Mouse (Mus musculus): ENCODE data around the gene Xrcc1. TPM values are rescaled to one million over a fixed set of nuclear protein-coding genes. Genes with fewer than 3 reads are reported as not detected.
A peak's percentile ranks its signal among the peaks of the same experiment; 100 is the strongest.
"Not testable (repeated sequence)": the region's sequence is repeated elsewhere in the genome, so short reads cannot be mapped to it uniquely, and the experiment has no call there.

Gene Xrcc1
- total and polyA plus RNA-seq, 3 experiments, result 81.7 to 148 (median 136) TPM

DNA sequence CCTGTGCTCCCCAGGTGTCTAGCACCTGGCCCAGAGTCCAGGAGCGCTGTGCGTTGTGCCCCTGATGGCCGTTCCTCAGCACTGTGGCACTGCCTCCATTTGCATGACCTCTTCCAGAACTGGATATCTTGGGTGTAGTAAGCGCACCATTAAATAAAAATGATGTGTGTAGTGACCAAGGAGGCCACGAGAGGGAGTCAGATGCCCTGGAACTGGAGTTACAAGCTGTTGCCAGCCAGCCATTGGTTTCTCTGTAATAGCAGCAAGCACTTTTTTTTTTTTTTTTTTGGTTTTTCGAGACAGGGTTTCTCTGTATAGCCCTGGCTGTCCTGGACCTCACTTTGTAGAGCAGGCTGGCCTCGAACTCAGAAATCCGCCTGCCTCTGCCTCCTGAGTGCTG is 29.8 kb upstream of the Xrcc1 start:
- H3K79me2 ChIP-seq (replicated peaks; ENCODE audit: control insufficient read depth, extremely low read depth, insufficient read depth, poor library complexity, severe bottlenecking); H3K4me1 ChIP-seq (ENCODE audit: control insufficient read depth in 1 of 2, insufficient read depth in 2 of 2); H3K4me3 ChIP-seq (replicated peaks in 1 of 3; ENCODE audit: low read depth in 2 of 3, low read length in 2 of 3, poor library complexity in 1 of 3); H3K4me2 ChIP-seq (ENCODE audit: insufficient read depth, low read depth, poor library complexity, severe bottlenecking); H3K9ac ChIP-seq (ENCODE audit: insufficient read depth, low read depth); dilution Hi-C loops (cut with MboI; ENCODE audit: extremely low pct_ligation_motif_present, extremely low pct_unique_long_range_greater_than_20kb, low sequenced_read_pairs); H3K27ac ChIP-seq (ENCODE audit: insufficient read depth, low read depth); in situ Hi-C loops (cut with MboI; ENCODE audit: low pct_ligation_motif_present, low pct_unique_long_range_greater_than_20kb, low sequenced_read_pairs); H3K27me3 ChIP-seq (replicated peaks); H3K9me3 ChIP-seq (replicated peaks; ENCODE audit: low read length): not testable (repeated sequence)
- DNase-seq (ENCODE audit: extremely low read depth), result peak; percentile 40
- peaks cover 0 to 36% of the 10 kb centered on the region in 2 experiments for H3K36me3 ChIP-seq (replicated peaks in 1 of 2; ENCODE audit: control insufficient read depth in 1 of 2, insufficient read depth in 1 of 2, low read length in 1 of 2)
- TF ChIP-seq ZNF384 (IDR thresholded peaks at IDR 0.05; ENCODE audit: low read depth, low read length) (peak; percentile 77), CTCF (conservative IDR thresholded peaks at IDR 0.05 in 1 of 2, IDR thresholded peaks at IDR 0.05 in 1 of 2; ENCODE audit: low read depth in 2 of 2, low read length in 2 of 2) (peak in 1 of 2 experiments; percentile 62; a peak in 2 of 4 replicates), RAD21 (IDR thresholded peaks at IDR 0.05; ENCODE audit: low read depth, low read length) (peak; percentile 55), SMC3 (IDR thresholded peaks at IDR 0.05; ENCODE audit: low read depth, low read length) (peak; percentile 53)

DNA sequence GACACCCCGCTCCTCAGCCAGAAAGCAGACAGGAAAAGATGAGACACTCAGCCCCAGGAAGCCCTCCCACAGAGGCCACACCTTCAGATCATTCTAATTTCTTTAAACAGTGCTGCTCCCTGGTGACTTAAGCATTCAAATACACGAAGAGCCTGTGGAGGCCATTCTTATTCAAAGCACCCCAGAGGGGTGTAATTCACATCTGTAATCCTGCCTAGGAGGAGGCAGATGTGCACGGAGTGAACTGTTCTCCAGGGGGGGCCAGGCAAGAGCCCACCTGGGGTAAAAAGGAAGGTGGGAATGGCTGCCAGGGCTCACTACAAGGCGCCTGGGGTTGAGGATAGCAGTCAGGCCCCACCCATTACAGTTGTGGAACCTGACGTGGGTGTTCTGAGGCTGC is 29.0 kb upstream of the Xrcc1 start:
- Histone ChIP-seq H3K79me2 (replicated peaks; ENCODE audit: control insufficient read depth, extremely low read depth, insufficient read depth, poor library complexity, severe bottlenecking) (no peaks in the 10 kb centered on the region), H3K4me3 (replicated peaks in 1 of 3; ENCODE audit: low read depth in 2 of 3, low read length in 2 of 3, poor library complexity in 1 of 3) (no peak overlapping the region), H3K4me2 (ENCODE audit: insufficient read depth, low read depth, poor library complexity, severe bottlenecking) (no peak overlapping the region), H3K36me3 (replicated peaks in 1 of 2; ENCODE audit: control insufficient read depth in 1 of 2, insufficient read depth in 1 of 2, low read length in 1 of 2) (peaks cover 0 to 31% of the 10 kb centered on the region in 2 experiments), H3K4me1 (ENCODE audit: control insufficient read depth in 1 of 2, insufficient read depth in 2 of 2) (peaks cover 3 to 4% of the 10 kb centered on the region in 2 experiments; a peak in 1 of 4 replicates), H3K9ac (ENCODE audit: insufficient read depth, low read depth) (no peak overlapping the region), H3K27me3 (replicated peaks) (no peaks in the 10 kb centered on the region), H3K9me3 (replicated peaks; ENCODE audit: low read length) (no peaks in the 10 kb centered on the region), H3K27ac (ENCODE audit: insufficient read depth, low read depth) (no peak overlapping the region)
- in situ Hi-C loops (cut with MboI; ENCODE audit: low pct_ligation_motif_present, low pct_unique_long_range_greater_than_20kb, low sequenced_read_pairs), result no loop called here
- dilution Hi-C loops (cut with MboI; ENCODE audit: extremely low pct_ligation_motif_present, extremely low pct_unique_long_range_greater_than_20kb, low sequenced_read_pairs), result no loop called here
- TF ChIP-seq JUND (conservative IDR thresholded peaks at IDR 0.05; ENCODE audit: low read depth, low read length), result no peak
- TF ChIP-seq JUN (IDR thresholded peaks at IDR 0.05; ENCODE audit: insufficient read depth, low read depth, low read length), result no peak
- TF ChIP-seq MXI1 (IDR thresholded peaks at IDR 0.05; ENCODE audit: low read depth, low read length), result no peak
- no peak for TF ChIP-seq RAD21 (IDR thresholded peaks at IDR 0.05; ENCODE audit: low read depth, low read length)
- no peak for TF ChIP-seq SMC3 (IDR thresholded peaks at IDR 0.05; ENCODE audit: low read depth, low read length)
- no peak for DNase-seq (ENCODE audit: extremely low read depth)

DNA sequence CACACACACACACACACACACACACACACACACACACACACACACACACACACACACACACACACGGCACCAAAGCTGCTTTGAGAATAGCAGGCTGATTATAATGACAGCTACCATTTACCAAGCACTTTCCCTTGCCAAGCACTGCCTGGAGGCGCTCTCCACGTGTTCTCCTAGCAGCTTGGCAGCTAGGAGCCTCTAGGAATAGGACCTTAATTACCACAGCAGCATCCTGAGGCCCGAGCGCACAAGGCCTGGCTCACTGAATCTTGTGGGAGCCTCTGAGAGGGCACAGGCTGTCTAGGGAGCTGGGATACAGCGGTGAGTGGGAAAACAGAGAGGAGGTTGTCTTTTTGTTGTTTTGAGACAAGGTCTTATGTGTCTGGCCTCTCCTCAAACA is 28.4 kb upstream of the Xrcc1 start:
- H3K4me1 ChIP-seq (ENCODE audit: control insufficient read depth in 1 of 2, insufficient read depth in 2 of 2), result peaks cover 3 to 4% of the 10 kb centered on the region in 2 experiments; a peak in 1 of 4 replicates
- no peak overlapping the region for H3K4me2 ChIP-seq (ENCODE audit: insufficient read depth, low read depth, poor library complexity, severe bottlenecking)
- H3K4me3 ChIP-seq (replicated peaks in 1 of 3; ENCODE audit: low read depth in 2 of 3, low read length in 2 of 3, poor library complexity in 1 of 3), result no peak overlapping the region
- no peak for DNase-seq (ENCODE audit: extremely low read depth)
- H3K27me3 ChIP-seq (replicated peaks), result no peaks in the 10 kb centered on the region
- H3K9me3 ChIP-seq (replicated peaks; ENCODE audit: low read length), result no peaks in the 10 kb centered on the region
- H3K27ac ChIP-seq (ENCODE audit: insufficient read depth, low read depth), result no peak overlapping the region
- H3K79me2 ChIP-seq (replicated peaks; ENCODE audit: control insufficient read depth, extremely low read depth, insufficient read depth, poor library complexity, severe bottlenecking), result no peaks in the 10 kb centered on the region
- TF ChIP-seq UBTF (IDR thresholded peaks at IDR 0.05; ENCODE audit: low read depth, low read length) (no peak), USF2 (conservative IDR thresholded peaks at IDR 0.05; ENCODE audit: low read depth, low read length) (no peak), ELF1 (IDR thresholded peaks at IDR 0.05; ENCODE audit: low read depth, low read length) (no peak), PAX5 (IDR thresholded peaks at IDR 0.05; ENCODE audit: low read length) (no peak), ZMIZ1 (IDR thresholded peaks at IDR 0.05; ENCODE audit: low read depth, low read length) (no peak), IRF4 (IDR thresholded peaks at IDR 0.05; ENCODE audit: low read depth, low read length) (no peak)
- in situ Hi-C loops (cut with MboI; ENCODE audit: low pct_ligation_motif_present, low pct_unique_long_range_greater_than_20kb, low sequenced_read_pairs) (no loop called here), dilution Hi-C loops (cut with MboI; ENCODE audit: extremely low pct_ligation_motif_present, extremely low pct_unique_long_range_greater_than_20kb, low sequenced_read_pairs) (no loop called here)
- no peak overlapping the region for H3K9ac ChIP-seq (ENCODE audit: insufficient read depth, low read depth)
- peaks cover 0 to 31% of the 10 kb centered on the region in 2 experiments for H3K36me3 ChIP-seq (replicated peaks in 1 of 2; ENCODE audit: control insufficient read depth in 1 of 2, insufficient read depth in 1 of 2, low read length in 1 of 2)
